Mouse (Mus musculus) thymus, adult 2 months (tissue): ENCODE results near the gene Psmg4.

Source experiments
- CTCF ChIP-seq: fragments of 200-500 bp; IDR thresholded peaks from 2 replicates; pipeline ENCODE4 v1.5.1; 2012; ENCODE audit warnings: mild to moderate bottlenecking, control low read depth, low read length, moderate library complexity, borderline replicate concordance; ENCODE audit not compliant: control insufficient read depth, poor library complexity, insufficient read depth; ENCODE audit errors: extremely low read depth
- POLR2A ChIP-seq: fragments of 200-500 bp; IDR thresholded peaks from 2 replicates; pipeline ENCODE4 v1.6.1; 2012; ENCODE audit warnings: mild to moderate bottlenecking, low read length, control low read depth, moderate library complexity; ENCODE audit not compliant: control insufficient read depth, poor library complexity, insufficient read depth; ENCODE audit errors: extremely low read depth

DNA sequence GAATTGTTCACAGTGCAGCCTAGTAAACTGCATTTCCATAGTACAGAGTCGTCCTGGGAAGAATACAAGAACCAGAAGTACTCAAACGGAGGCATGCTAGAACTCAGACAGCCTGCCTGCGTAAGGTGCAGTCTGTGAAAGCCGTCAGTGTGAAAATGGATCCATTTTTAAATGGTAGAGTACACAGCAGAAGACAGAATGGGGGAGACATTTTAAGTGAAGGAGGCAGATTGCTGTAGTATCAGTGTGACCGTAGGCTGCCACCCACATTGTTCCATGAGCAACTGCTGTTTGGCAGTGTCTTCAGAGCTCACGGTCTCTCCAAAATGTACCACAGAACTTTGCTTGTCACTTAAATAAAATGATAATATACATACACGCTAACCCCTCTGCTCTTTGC, 28.5 kb upstream of the Psmg4 start:
- TF ChIP-seq POLR2A: no peak
- TF ChIP-seq CTCF: no peak
